Mouse (Mus musculus) bone marrow, adult 2 months (tissue): ENCODE data around the gene Gm10260. TPM values are rescaled to one million over a fixed set of nuclear protein-coding genes. Genes with fewer than 3 reads are reported as not detected.

Experiments used
- H3K27ac ChIP-seq: fragments of 200-500 bp; 2 replicates; pipeline ENCODE4 v1.5.1; 2012; ENCODE audit warnings: low read depth, mild to moderate bottlenecking, control low read depth, inconsistent platforms, low read length; ENCODE audit not compliant: control insufficient read depth, poor library complexity, insufficient read depth
- H3K4me1 ChIP-seq: fragments of 200-500 bp; 2 replicates; pipeline ENCODE4 v1.6.1; 2011; ENCODE audit warnings: low read length; ENCODE audit not compliant: control insufficient read depth, insufficient read depth
- H3K4me3 ChIP-seq: fragments of 200-500 bp; replicated peaks from 2 replicates; pipeline ENCODE3; 2011; ENCODE audit warnings: mild to moderate bottlenecking, low read depth, low read length, control low read depth; ENCODE audit not compliant: control insufficient read depth
- CTCF ChIP-seq: fragments of 200-500 bp; IDR thresholded peaks from 2 replicates; pipeline ENCODE4 v1.5.1; 2011; ENCODE audit warnings: low read length, control low read depth; ENCODE audit not compliant: control insufficient read depth, insufficient read depth
- POLR2A ChIP-seq: fragments of 200-500 bp; IDR thresholded peaks from 2 replicates; pipeline ENCODE4 v1.6.1; 2011; ENCODE audit warnings: low read depth, mild to moderate bottlenecking, control low read depth, low read length, borderline replicate concordance; ENCODE audit not compliant: control insufficient read depth
- WGBS: fragments of 180-500 bp; shearing (Covaris S2); methylation state at CpG from one replicate; pipeline ENCODE4 v1.1.7; 2018; 5-methylcytosine and 5-hydroxymethylcytosine counted together
- polyA plus RNA-seq: library from polyadenylated mRNA; stranded (reverse); fragments of >200 nt; gene quantifications from 2 replicates; pipeline ENCODE4 v1.2.4, GENCODE M21; 2011; ENCODE audit warnings: low replicate concordance; ENCODE audit not compliant: missing spikeins, insufficient read depth, insufficient read length

The Gm10260 gene
- polyA plus RNA-seq, 1 experiment, result 33.2 TPM

GRCm38 (mm10) chr13:97785167-97785835 lies 24.9 kb upstream of the Gm10260 start:
- TF ChIP-seq POLR2A, result no peak
- no peak for TF ChIP-seq CTCF
- H3K27ac ChIP-seq, result no peak overlapping the region
- WGBS, result 82% methylated on average over 10 of the region's 10 CpGs
- no peak overlapping the region for H3K4me3 ChIP-seq
- H3K4me1 ChIP-seq, result peaks cover 1% of the 10 kb centered on the region; the same call in 1 of the 2 replicates

GRCm38 (mm10) chr13:97783423-97784143 lies 23.2 kb upstream of the Gm10260 start:
- WGBS, result 83% methylated on average over 8 of the region's 8 CpGs
- Histone ChIP-seq H3K4me3 (no peak overlapping the region), H3K27ac (no peak overlapping the region), H3K4me1 (peaks cover 1% of the 10 kb centered on the region; the same call in 1 of the 2 replicates)
- TF ChIP-seq CTCF (no peak), POLR2A (no peak)

GRCm38 (mm10) chr13:97782063-97782462 lies 21.6 kb upstream of the Gm10260 start:
- Histone ChIP-seq H3K27ac (no peak overlapping the region), H3K4me1 (peaks cover 1% of the 10 kb centered on the region; the same call in 1 of the 2 replicates), H3K4me3 (no peak overlapping the region)
- WGBS, result 79% methylated on average over 7 of the region's 7 CpGs
- TF ChIP-seq POLR2A, result no peak
- no peak for TF ChIP-seq CTCF

- Histone ChIP-seq H3K27ac (no peak overlapping the region), H3K4me1 (peaks cover 1% of the 10 kb centered on the region; the same call in 1 of the 2 replicates), H3K4me3 (no peak overlapping the region)
- TF ChIP-seq CTCF (no peak), POLR2A (no peak)
- 89% methylated on average over 7 of the region's 7 CpGs for WGBS
These were observed 21.2 kb upstream of the Gm10260 start for GRCm38 (mm10) chr13:97781637-97782036.

- H3K4me3 ChIP-seq, result no peak overlapping the region
- whole genome bisulfite sequencing, result 42% methylated on average over 2 of the region's 2 CpGs
- peaks cover 1% of the 10 kb centered on the region; the same call in 1 of the 2 replicates for H3K4me1 ChIP-seq
- no peak overlapping the region; the same call in 1 of the 2 replicates for H3K27ac ChIP-seq
- TF ChIP-seq CTCF, result no peak
- TF ChIP-seq POLR2A, result no peak
These were observed 20.1 kb upstream of the Gm10260 start for GRCm38 (mm10) chr13:97780556-97780955.

- peaks cover 1% of the 10 kb centered on the region; the same call in 1 of the 2 replicates for H3K4me1 ChIP-seq
- no peak overlapping the region for H3K4me3 ChIP-seq
- H3K27ac ChIP-seq, result no peak overlapping the region
- WGBS, result 48% methylated on average over 8 of the region's 8 CpGs
- TF ChIP-seq POLR2A (no peak), CTCF (no peak)
These were observed 19.4 kb upstream of the Gm10260 start for GRCm38 (mm10) chr13:97779657-97780445.

GRCm38 (mm10) chr13:97778698-97779194 lies 18.3 kb upstream of the Gm10260 start:
- Histone ChIP-seq H3K4me1 (peaks cover 1% of the 10 kb centered on the region; the same call in 1 of the 2 replicates), H3K4me3 (peak overlapping the region; percentile 12), H3K27ac (peak overlapping the region; percentile 92)
- TF ChIP-seq POLR2A (no peak), CTCF (no peak)
- WGBS, result 42% methylated on average over 5 of the region's 5 CpGs
